Mouse (Mus musculus) right cerebral cortex, postnatal 4 days (tissue): ENCODE measurements at regions not wholly inside any gene's neighbourhood (a gene's known extent, or its start where the extent isn't known, plus 50 kb on each side); places are given as distances from the start of the nearest gene placed in this dataset.

Experiments
- DNase-seq: peaks from one replicate; pipeline ENCODE4 v3.0.0-alpha.2; 2022

- DNase-seq: no peak
Measured at GRCm38 (mm10) chr6:139010501-139010900, 352.2 kb upstream of the Igbp1b start.
